Mouse (Mus musculus) limb, embryonic 10.5 days (tissue): Measurements from ENCODE around the gene Slc39a10. TPM values are rescaled to one million over a fixed set of nuclear protein-coding genes. Genes with fewer than 3 reads are reported as not detected.
A peak's percentile ranks its signal among the peaks of the same experiment; 100 is the strongest.

Experiments
- DNase-seq: peaks from one replicate; pipeline ENCODE4 v3.0.0-alpha.2; 2017; ENCODE audit warnings: low spot score
- H3K27ac ChIP-seq: fragments of 300-500 bp; sonication (generic); 2 replicates; pipeline ENCODE4 v1.5.1; 2016; ENCODE audit warnings: mild to moderate bottlenecking
- H3K27me3 ChIP-seq: fragments of 300-500 bp; sonication (generic); 2 replicates; pipeline ENCODE4 v1.6.1; 2016; ENCODE audit warnings: low read depth, mild to moderate bottlenecking; ENCODE audit not compliant: poor library complexity, severe bottlenecking
- H3K36me3 ChIP-seq: fragments of 300-500 bp; sonication (generic); 2 replicates; pipeline ENCODE4 v1.6.1; 2016; ENCODE audit warnings: mild to moderate bottlenecking, moderate library complexity
- H3K4me1 ChIP-seq: fragments of 300-500 bp; sonication (generic); 2 replicates; pipeline ENCODE4 v1.6.1; 2016
- H3K4me3 ChIP-seq: fragments of 300-500 bp; sonication (generic); 2 replicates; pipeline ENCODE4 v1.5.1; 2016; ENCODE audit warnings: mild to moderate bottlenecking, moderate library complexity
- H3K9me3 ChIP-seq: fragments of 300-500 bp; sonication (generic); replicated peaks from 2 replicates; pipeline ENCODE4 v1.6.1; 2016; ENCODE audit warnings: mild to moderate bottlenecking
- WGBS: fragments of 180-500 bp; shearing (Covaris S2); methylation state at CpG from one replicate; pipeline ENCODE4 v1.1.7; 2016; 5-methylcytosine and 5-hydroxymethylcytosine counted together
- polyA plus RNA-seq: library from polyadenylated mRNA; unstranded; fragments of >200 nt; fragmentation: Nextera tagmentation; extraction: Ambion mirVana; gene quantifications from 2 replicates; pipeline ENCODE4 v1.2.1, GENCODE M21; 2016

Slc39a10 gene
- polyA plus RNA-seq, 1 experiment from 2014 or later, result 64.1 TPM

DNA sequence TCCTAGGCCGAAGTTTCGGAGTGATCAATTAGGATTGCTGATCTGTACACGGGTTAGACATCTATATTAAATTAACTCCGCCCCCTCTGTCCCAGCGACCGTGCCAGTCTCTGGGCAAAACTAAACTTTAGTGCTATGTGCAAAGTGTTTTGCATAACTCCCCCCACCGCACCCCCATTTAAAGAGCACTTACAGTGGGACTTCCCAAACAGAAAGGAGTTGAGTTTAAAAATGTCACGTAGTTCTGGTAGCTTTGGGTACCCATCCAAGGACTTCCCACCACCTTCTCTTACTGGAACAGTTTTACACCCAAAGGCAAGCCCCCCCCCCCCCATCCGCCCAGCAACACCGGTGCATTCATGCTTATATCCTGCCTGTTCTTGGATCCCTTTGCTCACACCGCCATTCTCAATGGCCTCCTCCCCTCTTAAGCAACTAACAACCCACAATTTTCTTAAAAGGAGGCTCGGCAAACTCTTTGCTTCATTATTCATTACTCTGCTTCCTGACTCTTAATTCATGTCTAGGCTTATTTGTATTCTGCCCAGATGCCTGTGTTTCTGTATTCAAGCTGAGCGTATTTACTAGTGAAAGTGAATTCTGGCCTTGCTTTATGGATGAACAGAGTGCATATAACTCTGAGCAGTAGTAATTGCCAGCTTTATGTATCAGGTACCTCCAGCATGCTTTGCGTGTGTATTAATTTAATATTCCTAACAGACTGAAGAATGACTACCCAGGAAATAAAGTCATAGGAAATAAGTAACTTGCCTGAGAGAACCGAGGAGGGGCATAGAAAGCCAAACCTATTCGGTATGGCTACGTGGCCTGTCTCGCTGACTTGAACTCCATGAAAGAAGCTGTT lies 38.4 kb downstream of the Slc39a10 start:
- DNase-seq, result no peak
- 31% methylated on average over 18 of the region's 18 CpGs for WGBS
- H3K27ac ChIP-seq, result peak overlapping the region; percentile 100
- H3K4me1 ChIP-seq, result peaks cover 30% of the 10 kb centered on the region
- H3K4me3 ChIP-seq, result peak overlapping the region; percentile 96
- H3K27me3 ChIP-seq, result no peaks in the 10 kb centered on the region
- no peaks in the 10 kb centered on the region for H3K9me3 ChIP-seq
- no peaks in the 10 kb centered on the region for H3K36me3 ChIP-seq

DNA sequence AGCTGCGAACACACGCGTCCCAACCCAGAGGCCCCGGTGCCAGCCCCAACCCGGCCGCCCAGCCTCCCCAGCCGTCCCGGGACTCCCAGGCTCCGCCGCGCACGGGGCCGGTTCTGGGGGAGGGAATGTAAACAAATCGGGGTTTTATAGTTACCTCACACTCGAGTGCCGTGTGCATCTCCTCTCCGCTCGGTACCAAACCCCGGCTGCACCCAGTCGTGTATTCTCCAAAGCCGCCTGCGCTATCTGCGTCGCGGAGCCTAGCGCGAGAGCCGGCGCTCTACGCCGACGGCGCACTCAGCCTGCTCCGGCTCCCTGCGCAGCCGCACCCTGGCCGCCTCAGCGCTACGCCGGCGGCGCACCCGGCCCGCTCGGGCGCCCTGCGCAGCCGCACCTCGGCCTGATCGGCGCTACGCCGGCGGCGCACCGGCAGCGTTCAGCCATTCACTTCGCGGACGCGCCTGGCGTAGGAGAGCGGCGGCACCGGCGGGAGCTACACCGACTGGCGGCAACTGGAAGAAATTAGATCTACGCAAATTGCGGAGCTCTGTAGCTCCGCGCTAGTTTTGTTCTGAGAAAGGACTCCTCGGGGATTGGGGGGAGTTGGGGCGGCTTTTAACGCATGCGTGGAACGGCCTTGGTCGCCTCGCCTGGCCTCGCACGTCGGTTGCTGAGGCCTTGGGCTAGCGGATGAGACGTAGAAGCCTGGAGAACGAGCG lies 39.2 kb downstream of the Slc39a10 start:
- H3K4me1 ChIP-seq, result peaks cover 30% of the 10 kb centered on the region
- WGBS, result under 1% methylated on average over 86 of the region's 86 CpGs
- H3K36me3 ChIP-seq, result no peaks in the 10 kb centered on the region
- peak overlapping the region; percentile 96 for H3K4me3 ChIP-seq
- H3K27ac ChIP-seq, result peak overlapping the region; percentile 100
- peak; percentile 96 for DNase-seq
- no peaks in the 10 kb centered on the region for H3K9me3 ChIP-seq
- H3K27me3 ChIP-seq, result no peaks in the 10 kb centered on the region

DNA sequence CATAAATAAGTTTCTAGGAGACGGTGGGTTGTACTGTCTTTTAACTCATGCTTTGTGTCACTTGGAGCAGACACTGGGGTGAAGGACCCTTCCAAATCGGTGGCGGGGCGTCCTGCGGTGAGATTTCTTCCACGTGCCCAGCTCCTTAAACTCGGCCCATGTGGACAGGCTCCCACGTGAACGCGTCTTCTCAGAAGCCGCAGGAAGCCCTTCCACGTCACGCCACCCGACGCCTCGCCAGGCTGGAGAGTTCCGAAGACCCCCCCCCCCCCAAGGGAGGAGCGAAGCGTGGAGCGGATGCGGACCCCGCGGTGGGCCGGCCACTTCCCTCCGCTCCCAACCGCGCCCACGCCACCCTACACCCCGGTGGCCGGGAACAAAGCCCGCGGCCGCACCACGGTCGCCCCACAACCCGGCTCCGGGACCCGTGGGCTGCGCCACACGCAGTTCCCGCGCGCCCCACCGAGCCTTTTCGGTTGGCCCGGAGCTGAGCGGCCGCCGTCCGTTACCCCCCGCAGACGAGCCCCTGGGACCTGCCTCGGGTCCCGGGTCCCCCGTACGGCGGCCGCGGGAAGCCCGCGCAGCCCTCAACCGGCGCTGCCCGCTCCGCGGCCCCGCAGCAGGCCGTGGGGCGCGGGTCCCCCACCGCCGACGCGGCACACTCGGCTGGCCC lies 39.9 kb downstream of the Slc39a10 start:
- Histone ChIP-seq H3K4me3 (peak overlapping the region; percentile 96), H3K4me1 (peaks cover 30% of the 10 kb centered on the region), H3K9me3 (no peaks in the 10 kb centered on the region), H3K36me3 (no peaks in the 10 kb centered on the region), H3K27me3 (no peaks in the 10 kb centered on the region), H3K27ac (peak overlapping the region; percentile 100)
- DNase-seq, result peak; percentile 82
- WGBS, result under 1% methylated on average over 74 of the region's 75 CpGs

DNA sequence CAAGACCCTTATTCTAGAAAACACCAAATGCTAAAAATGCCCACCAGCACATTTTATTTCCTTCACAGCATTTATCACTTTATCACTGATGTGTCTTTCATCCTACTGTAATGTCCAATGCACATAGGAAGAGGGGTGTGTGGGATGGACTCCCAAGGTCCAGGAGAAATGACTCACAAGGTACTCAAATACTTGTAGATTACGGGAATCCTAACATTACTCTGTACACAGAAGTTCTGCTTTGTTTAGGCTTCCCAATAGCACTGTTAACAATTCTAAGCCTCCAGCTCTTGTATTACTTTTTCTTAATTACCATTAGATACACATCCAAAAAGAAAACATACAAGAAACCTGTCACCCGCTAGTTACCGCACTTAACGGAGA lies 40.4 kb downstream of the Slc39a10 start:
- Histone ChIP-seq H3K4me3 (peak overlapping the region; percentile 96), H3K27ac (peak overlapping the region; percentile 100), H3K9me3 (no peaks in the 10 kb centered on the region), H3K36me3 (no peaks in the 10 kb centered on the region), H3K4me1 (peaks cover 30% of the 10 kb centered on the region), H3K27me3 (no peaks in the 10 kb centered on the region)
- 2% methylated on average over 4 of the region's 4 CpGs for WGBS
- no peak for DNase-seq

DNA sequence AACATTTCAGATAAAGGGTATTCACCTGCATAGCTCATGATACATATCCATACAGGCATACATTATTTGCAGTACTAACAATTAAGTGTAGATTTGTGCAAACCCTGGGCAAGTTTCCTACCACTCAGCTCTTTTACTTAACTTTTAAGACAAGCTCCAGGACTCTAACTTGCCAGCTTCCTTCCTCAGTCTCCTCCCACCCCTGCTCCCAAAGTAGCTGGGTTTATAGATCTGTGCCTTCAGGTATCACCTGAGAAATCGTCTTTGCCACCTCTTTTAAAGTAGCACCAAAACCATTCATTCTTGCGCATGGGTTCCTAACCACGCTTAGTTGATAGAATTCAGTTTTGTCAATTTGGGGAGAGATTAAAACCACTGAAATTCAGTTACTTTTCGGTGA lies 41.1 kb downstream of the Slc39a10 start:
- WGBS, result 68% methylated on average over 4 of the region's 4 CpGs
- H3K4me1 ChIP-seq, result peaks cover 30% of the 10 kb centered on the region
- peak overlapping the region; percentile 96 for H3K4me3 ChIP-seq
- peak overlapping the region; percentile 25; the same call in 1 of the 2 replicates for H3K27ac ChIP-seq
- H3K9me3 ChIP-seq, result no peaks in the 10 kb centered on the region
- H3K27me3 ChIP-seq, result no peaks in the 10 kb centered on the region
- no peak for DNase-seq
- H3K36me3 ChIP-seq, result no peaks in the 10 kb centered on the region

DNA sequence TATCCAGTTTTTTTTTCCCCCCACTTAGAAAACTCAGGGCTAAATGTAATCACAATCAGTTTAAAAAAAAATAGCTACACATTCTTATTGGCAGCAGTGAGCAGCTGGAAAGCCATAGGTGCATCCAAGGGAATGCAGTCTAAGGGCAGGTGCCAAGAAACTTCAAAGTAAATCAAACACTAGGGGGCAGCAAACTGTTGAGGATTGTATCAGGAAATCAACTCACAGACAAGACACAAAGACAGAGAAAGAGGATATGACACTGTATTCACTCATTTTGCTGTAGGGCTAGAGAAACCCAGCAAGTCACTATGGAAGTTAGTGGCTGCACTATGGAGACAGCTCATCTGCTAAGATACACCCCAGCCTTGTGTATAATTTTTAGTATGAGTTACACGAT lies 42.9 kb downstream of the Slc39a10 start:
- DNase-seq, result peak; percentile 32
- Histone ChIP-seq H3K4me1 (peaks cover 29% of the 10 kb centered on the region), H3K4me3 (no peak overlapping the region), H3K9me3 (no peaks in the 10 kb centered on the region), H3K36me3 (no peaks in the 10 kb centered on the region), H3K27me3 (no peaks in the 10 kb centered on the region), H3K27ac (no peak overlapping the region)
- 70% methylated on average over 1 of the region's 1 CpGs for WGBS

DNA sequence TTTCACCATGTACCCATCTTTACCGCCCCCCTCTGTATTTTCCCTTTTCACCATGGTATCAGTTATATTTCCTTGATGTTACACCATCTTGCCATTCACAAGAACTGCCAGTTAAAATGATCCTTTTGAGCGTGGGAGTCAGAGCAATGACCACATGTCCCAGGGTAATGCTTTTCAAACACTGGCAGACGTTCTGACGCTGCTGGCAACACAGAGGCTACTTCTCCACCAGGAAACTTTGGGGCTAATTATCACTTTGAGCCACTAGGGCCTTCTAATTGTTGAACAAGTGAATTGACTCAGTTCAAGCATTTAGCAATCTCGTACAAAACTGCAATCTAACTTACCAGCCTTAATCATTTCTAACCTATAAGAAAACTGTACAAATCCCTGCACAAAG lies 47.4 kb downstream of the Slc39a10 start:
- Histone ChIP-seq H3K27ac (no peak overlapping the region), H3K4me1 (peaks cover 4% of the 10 kb centered on the region; the same call in 1 of the 2 replicates), H3K9me3 (no peaks in the 10 kb centered on the region), H3K36me3 (no peaks in the 10 kb centered on the region), H3K4me3 (no peak overlapping the region), H3K27me3 (no peaks in the 10 kb centered on the region)
- DNase-seq, result no peak
- 60% methylated on average over 5 of the region's 5 CpGs for WGBS

DNA sequence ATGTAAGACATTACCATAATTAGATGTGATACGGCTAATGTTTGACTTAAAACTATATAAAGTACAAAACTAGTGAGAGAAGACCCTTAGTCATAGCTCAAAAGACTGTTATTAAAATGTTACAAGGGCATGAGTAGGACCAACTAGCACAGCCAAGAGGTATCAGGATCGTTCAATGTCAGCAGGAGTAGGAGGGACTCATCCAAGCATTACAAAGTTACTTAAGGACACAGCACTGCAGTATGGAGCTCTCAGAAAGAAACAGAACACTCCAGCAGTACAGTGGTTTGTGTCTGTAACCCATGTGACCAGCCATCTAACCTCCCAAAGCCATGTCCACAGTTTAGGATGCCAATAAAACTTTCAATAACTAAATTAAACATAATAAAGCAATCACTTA lies 48.4 kb downstream of the Slc39a10 start:
- Histone ChIP-seq H3K27ac (no peak overlapping the region), H3K36me3 (no peaks in the 10 kb centered on the region), H3K9me3 (no peaks in the 10 kb centered on the region), H3K4me1 (no peaks in the 10 kb centered on the region), H3K4me3 (no peak overlapping the region), H3K27me3 (no peaks in the 10 kb centered on the region)
- 93% methylated on average over 2 of the region's 2 CpGs for WGBS
- no peak for DNase-seq

DNA sequence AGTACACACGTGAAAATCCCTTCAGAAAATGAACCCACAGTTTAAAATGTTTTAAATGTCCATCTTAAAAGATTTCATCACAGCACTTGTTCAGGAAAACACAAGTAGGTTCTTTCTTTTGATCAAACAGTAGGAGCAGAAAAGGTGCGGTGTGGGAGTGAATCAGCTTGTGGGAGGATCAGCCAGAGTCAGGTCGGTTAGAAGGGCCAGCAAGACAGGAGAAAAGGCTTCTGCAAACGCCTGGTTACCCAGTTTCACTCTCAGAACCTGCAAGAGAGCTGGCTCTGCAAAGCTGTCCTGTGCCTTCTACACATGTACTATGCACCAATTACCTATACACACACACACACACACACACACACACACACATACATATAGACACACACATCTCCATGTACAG lies 49.2 kb downstream of the Slc39a10 start:
- no peaks in the 10 kb centered on the region for H3K27me3 ChIP-seq
- no peak for DNase-seq
- no peaks in the 10 kb centered on the region for H3K4me1 ChIP-seq
- H3K9me3 ChIP-seq, result no peaks in the 10 kb centered on the region
- no peak overlapping the region for H3K4me3 ChIP-seq
- H3K27ac ChIP-seq, result no peak overlapping the region
- no peaks in the 10 kb centered on the region for H3K36me3 ChIP-seq
- 76% methylated on average over 4 of the region's 4 CpGs for WGBS

DNA sequence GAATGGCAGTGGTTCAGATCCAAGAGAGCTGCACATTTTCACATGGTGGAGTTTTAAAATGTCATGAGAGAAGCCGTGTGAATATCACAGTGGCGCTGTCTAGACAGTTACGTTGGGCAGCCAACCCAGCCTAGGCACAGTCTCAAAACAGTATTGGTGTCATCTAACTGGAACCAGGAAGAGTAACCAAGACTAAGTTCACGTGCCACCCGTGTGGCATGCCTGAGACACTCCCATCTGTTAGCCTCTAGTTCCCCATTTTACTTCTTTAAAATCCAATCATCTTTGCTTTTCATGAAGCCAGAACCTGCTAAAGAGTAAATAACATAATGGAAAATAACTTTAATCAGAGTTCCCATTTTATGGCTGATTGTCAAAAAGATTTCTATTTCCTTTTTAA lies 60.7 kb downstream of the Slc39a10 start:
- H3K4me3 ChIP-seq, result no peak overlapping the region
- peaks cover 52% of the 10 kb centered on the region for H3K36me3 ChIP-seq
- H3K9me3 ChIP-seq, result no peaks in the 10 kb centered on the region
- peaks cover 22% of the 10 kb centered on the region for H3K4me1 ChIP-seq
- 98% methylated on average over 5 of the region's 5 CpGs for WGBS
- DNase-seq, result no peak
- H3K27ac ChIP-seq, result no peak overlapping the region
- H3K27me3 ChIP-seq, result no peaks in the 10 kb centered on the region

DNA sequence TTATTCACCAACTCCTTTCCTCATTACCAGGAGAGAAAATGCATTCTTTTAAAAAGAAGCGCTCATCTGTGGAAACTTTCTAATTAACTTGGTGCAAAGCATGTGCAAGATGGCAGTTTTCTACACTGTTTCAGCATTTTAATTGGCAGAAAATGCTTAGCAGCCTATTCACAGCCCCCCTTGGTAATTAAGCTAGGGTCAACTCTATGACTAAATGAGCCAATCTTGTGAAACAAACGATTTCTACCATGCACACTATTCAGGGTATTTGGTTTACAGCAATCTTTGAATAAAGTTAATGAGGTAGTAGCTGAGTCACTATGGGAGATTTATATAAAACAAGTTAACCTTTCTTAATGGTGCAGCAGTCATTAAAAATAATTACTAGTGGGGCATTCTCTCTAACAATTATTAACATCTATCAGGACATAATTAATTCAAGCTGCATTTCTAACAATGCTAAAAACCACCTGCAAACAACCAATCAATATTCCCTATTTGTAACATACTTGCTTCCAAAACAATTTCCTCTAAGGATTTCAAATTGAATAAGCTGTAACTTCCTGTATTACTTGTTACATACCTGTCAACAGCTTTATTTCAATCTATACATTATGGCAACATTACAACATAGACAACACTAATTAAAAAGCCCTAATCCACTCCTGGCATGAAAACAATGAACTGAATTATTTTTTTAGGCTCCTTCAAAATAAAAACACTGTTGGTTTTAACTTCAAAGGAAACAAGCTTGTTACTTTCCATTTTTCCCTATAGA lies 62.4 kb downstream of the Slc39a10 start:
- H3K4me1 ChIP-seq, result peaks cover 22% of the 10 kb centered on the region
- WGBS, result 32% methylated on average over 2 of the region's 2 CpGs
- no peak overlapping the region for H3K27ac ChIP-seq
- H3K4me3 ChIP-seq, result no peak overlapping the region
- H3K9me3 ChIP-seq, result no peaks in the 10 kb centered on the region
- H3K27me3 ChIP-seq, result no peaks in the 10 kb centered on the region
- no peak for DNase-seq
- peaks cover 56% of the 10 kb centered on the region for H3K36me3 ChIP-seq

DNA sequence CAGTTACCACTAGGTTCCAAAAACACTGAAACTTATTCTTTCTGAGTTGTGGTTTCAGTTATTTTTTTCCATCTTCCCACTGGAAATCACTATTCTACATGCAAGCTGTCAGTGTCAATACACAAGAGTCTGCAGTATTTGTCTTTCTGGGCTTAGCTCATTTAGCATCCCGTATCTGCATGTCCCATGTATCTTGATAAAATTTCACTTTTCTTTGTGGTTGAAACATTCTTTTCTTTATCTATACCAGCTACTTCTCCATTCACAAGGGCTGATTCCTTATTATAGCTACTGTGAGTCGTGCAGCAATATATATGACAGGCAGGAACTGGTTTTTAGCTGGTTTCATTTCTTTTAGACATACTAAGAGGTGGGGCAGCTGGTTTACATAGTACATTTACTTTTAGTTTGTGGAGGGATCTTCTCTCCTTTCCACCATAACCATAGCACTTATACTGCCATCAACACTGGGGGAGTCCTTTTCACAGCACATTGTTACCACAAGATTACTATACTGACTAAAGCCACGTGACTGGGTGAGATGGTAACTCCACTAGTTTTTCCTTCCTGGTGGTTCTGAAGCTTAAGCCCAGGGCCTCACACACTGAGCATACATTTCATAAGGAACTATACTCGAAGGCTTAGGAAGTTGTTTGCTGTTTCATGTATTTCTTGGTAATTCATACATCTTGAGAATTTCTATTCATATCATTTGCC lies 70.2 kb downstream of the Slc39a10 start:
- Histone ChIP-seq H3K9me3 (no peaks in the 10 kb centered on the region), H3K4me1 (no peaks in the 10 kb centered on the region), H3K27ac (no peak overlapping the region), H3K36me3 (peaks cover 87% of the 10 kb centered on the region), H3K4me3 (no peak overlapping the region), H3K27me3 (no peaks in the 10 kb centered on the region)
- 92% methylated on average over 4 of the region's 4 CpGs for WGBS
- DNase-seq, result no peak
